Mouse (Mus musculus) hindbrain, embryonic 11.5 days (tissue): Measurements from ENCODE around the gene Fam193a. TPM values are rescaled to one million over a fixed set of nuclear protein-coding genes. Genes with fewer than 3 reads are reported as not detected.

ENCODE experiments used
- ATAC-seq: fragments of 200-750 bp; cut with Nextera tagmentation; 2 replicates; pipeline ENCODE4 v1.8.0; 2017; ENCODE audit warnings: mild to moderate bottlenecking, moderate TSS enrichment, moderate library complexity; ENCODE audit not compliant: low FRiP score
- DNase-seq: peaks from one replicate; pipeline ENCODE4 v3.0.0-alpha.2; 2015; ENCODE audit warnings: low spot score
- H3K27ac ChIP-seq: fragments of 300-500 bp; sonication (generic); 2 replicates; pipeline ENCODE4 v1.5.1; 2014; ENCODE audit warnings: mild to moderate bottlenecking, low read depth, low read length
- H3K27me3 ChIP-seq: fragments of 300-500 bp; sonication (generic); 2 replicates; pipeline ENCODE4 v1.6.1; 2014; ENCODE audit warnings: mild to moderate bottlenecking, low read length, moderate library complexity, mixed read lengths; ENCODE audit not compliant: control insufficient read depth, insufficient read depth
- H3K36me3 ChIP-seq: fragments of 300-500 bp; sonication (generic); 2 replicates; pipeline ENCODE4 v1.6.1; 2014; ENCODE audit warnings: mild to moderate bottlenecking, low read length, moderate library complexity, mixed read lengths; ENCODE audit not compliant: control insufficient read depth, insufficient read depth
- H3K4me1 ChIP-seq: fragments of 300-500 bp; sonication (generic); replicated peaks from 2 replicates; pipeline ENCODE4 v1.6.1; 2014; ENCODE audit warnings: low read length, mixed read lengths; ENCODE audit not compliant: control insufficient read depth, insufficient read depth
- H3K4me2 ChIP-seq: fragments of 300-500 bp; sonication (generic); replicated peaks from 2 replicates; pipeline ENCODE4 v1.6.1; 2014; ENCODE audit warnings: mild to moderate bottlenecking, low read depth, low read length
- H3K4me3 ChIP-seq: fragments of 300-500 bp; sonication (generic); 2 replicates; pipeline ENCODE4 v1.5.1; 2014; ENCODE audit warnings: low read depth, low read length
- H3K9ac ChIP-seq: fragments of 300-500 bp; sonication (generic); 2 replicates; pipeline ENCODE4 v1.6.1; 2014; ENCODE audit warnings: low read depth, low read length
- H3K9me3 ChIP-seq: fragments of 300-500 bp; sonication (generic); 2 replicates; pipeline ENCODE4 v1.6.1; 2016; ENCODE audit warnings: low read length; ENCODE audit not compliant: control insufficient read depth
- WGBS: fragments of 180-500 bp; shearing (Covaris S2); extraction: QIAGEN DNeasy Blood & Tissue Kit; methylation state at CpG from one replicate; pipeline ENCODE4 v1.1.7; 2014; 5-methylcytosine and 5-hydroxymethylcytosine counted together
- polyA plus RNA-seq: library from polyadenylated mRNA; unstranded; fragments of >200 nt; fragmentation: Nextera tagmentation; extraction: Ambion mirVana; gene quantifications from 2 replicates; pipeline ENCODE4 v1.2.1, GENCODE M21; 2014

The Fam193a gene
- polyA plus RNA-seq, 1 experiment from 2014 or later: 21.5 TPM

- Histone ChIP-seq H3K4me2 (no peak overlapping the region), H3K4me1 (no peaks in the 10 kb centered on the region), H3K36me3 (no peaks in the 10 kb centered on the region), H3K9ac (no peak overlapping the region), H3K4me3 (no peak overlapping the region), H3K27me3 (no peaks in the 10 kb centered on the region; the same call in 1 of the 2 replicates), H3K27ac (no peak overlapping the region), H3K9me3 (no peaks in the 10 kb centered on the region)
- DNase-seq (no peak), ATAC-seq (no peak)
Measured at GRCm38 (mm10) chr5:34524511-34524910, 154.8 kb downstream of the Fam193a start.

- no peaks in the 10 kb centered on the region for H3K9me3 ChIP-seq
- H3K27me3 ChIP-seq: no peaks in the 10 kb centered on the region; the same call in 1 of the 2 replicates
- no peaks in the 10 kb centered on the region for H3K36me3 ChIP-seq
- peak within 1 kb of the TSS; percentile 42 for H3K4me3 ChIP-seq
- H3K4me1 ChIP-seq: no peaks in the 10 kb centered on the region
- H3K4me2 ChIP-seq: peak within 1 kb of the TSS; percentile 66
- peak within 1 kb of the TSS; percentile 40; the same call in 1 of the 2 replicates for H3K9ac ChIP-seq
- 3% methylated on average over 38 of the region's 38 CpGs for WGBS
- ATAC-seq (peak; percentile 92), DNase-seq (peak; percentile 89)
- no peak within 1 kb of the TSS for H3K27ac ChIP-seq
Measured at GRCm38 (mm10) chr5:34525663-34526476, 156.1 kb downstream of the Fam193a start, which contains the start of gene Sh3bp2. Gene Sh3bp2, plus strand, starts transcription at chr5:34525838.

- no peak for DNase-seq
- no peak overlapping the region for H3K4me2 ChIP-seq
Measured at GRCm38 (mm10) chr5:34526477-34526775, 156.7 kb downstream of the Fam193a start.

GRCm38 (mm10) chr5:34527352-34527751 lies 157.6 kb downstream of the Fam193a start:
- no peak overlapping the region for H3K4me2 ChIP-seq
- no peak overlapping the region for H3K4me3 ChIP-seq
- 87% methylated on average over 2 of the region's 2 CpGs for WGBS
- no peaks in the 10 kb centered on the region; the same call in 1 of the 2 replicates for H3K27me3 ChIP-seq
- H3K27ac ChIP-seq: no peak overlapping the region
- H3K9ac ChIP-seq: no peak overlapping the region
- DNase-seq: no peak
- no peaks in the 10 kb centered on the region for H3K9me3 ChIP-seq
- H3K36me3 ChIP-seq: no peaks in the 10 kb centered on the region
- ATAC-seq: no peak
- H3K4me1 ChIP-seq: no peaks in the 10 kb centered on the region

More at GRCm38 (mm10) chr5:34526477-34526775, 156.7 kb downstream of the Fam193a start:
- H3K4me1 ChIP-seq: no peaks in the 10 kb centered on the region
- ATAC-seq: no peak; the same call in 1 of the 2 replicates
- H3K4me3 ChIP-seq: no peak overlapping the region
- H3K9me3 ChIP-seq: no peaks in the 10 kb centered on the region
- no peaks in the 10 kb centered on the region for H3K36me3 ChIP-seq
- H3K27ac ChIP-seq: no peak overlapping the region
- no peak overlapping the region for H3K9ac ChIP-seq
- no peaks in the 10 kb centered on the region; the same call in 1 of the 2 replicates for H3K27me3 ChIP-seq
- 32% methylated on average over 5 of the region's 5 CpGs for WGBS

- Histone ChIP-seq H3K4me2 (no peak overlapping the region), H3K4me1 (no peaks in the 10 kb centered on the region), H3K27me3 (no peaks in the 10 kb centered on the region; the same call in 1 of the 2 replicates), H3K4me3 (no peak overlapping the region), H3K36me3 (no peaks in the 10 kb centered on the region), H3K27ac (no peak overlapping the region), H3K9me3 (no peaks in the 10 kb centered on the region), H3K9ac (no peak overlapping the region)
- WGBS: 78% methylated on average over 5 of the region's 5 CpGs
- ATAC-seq (no peak), DNase-seq (no peak)
Measured at GRCm38 (mm10) chr5:34528724-34529123, 159.0 kb downstream of the Fam193a start.

GRCm38 (mm10) chr5:34530116-34530515 lies 160.4 kb downstream of the Fam193a start:
- Histone ChIP-seq H3K4me2 (no peak overlapping the region), H3K27me3 (no peaks in the 10 kb centered on the region; the same call in 1 of the 2 replicates), H3K9me3 (no peaks in the 10 kb centered on the region), H3K4me3 (no peak overlapping the region), H3K36me3 (no peaks in the 10 kb centered on the region), H3K9ac (no peak overlapping the region), H3K4me1 (no peaks in the 10 kb centered on the region), H3K27ac (no peak overlapping the region)
- WGBS: 81% methylated on average over 5 of the region's 5 CpGs
- ATAC-seq (no peak), DNase-seq (no peak)

- DNase-seq: no peak
- no peaks in the 10 kb centered on the region for H3K4me1 ChIP-seq
- no peak overlapping the region for H3K4me2 ChIP-seq
- H3K27me3 ChIP-seq: no peaks in the 10 kb centered on the region; the same call in 1 of the 2 replicates
- WGBS: 62% methylated on average over 4 of the region's 4 CpGs
- H3K27ac ChIP-seq: no peak overlapping the region
- no peaks in the 10 kb centered on the region for H3K9me3 ChIP-seq
- H3K4me3 ChIP-seq: no peak overlapping the region
- no peak overlapping the region for H3K9ac ChIP-seq
- ATAC-seq: no peak
- H3K36me3 ChIP-seq: no peaks in the 10 kb centered on the region
Measured at GRCm38 (mm10) chr5:34530687-34531086, 161.0 kb downstream of the Fam193a start.

GRCm38 (mm10) chr5:34533066-34533465 lies 163.3 kb downstream of the Fam193a start:
- H3K27ac ChIP-seq: no peak overlapping the region
- DNase-seq: no peak
- no peak overlapping the region for H3K9ac ChIP-seq
- WGBS: 74% methylated on average over 5 of the region's 5 CpGs
- no peaks in the 10 kb centered on the region for H3K4me1 ChIP-seq
- H3K36me3 ChIP-seq: no peaks in the 10 kb centered on the region
- no peaks in the 10 kb centered on the region for H3K9me3 ChIP-seq
- H3K27me3 ChIP-seq: no peaks in the 10 kb centered on the region
- no peak overlapping the region for H3K4me2 ChIP-seq
- no peak for ATAC-seq
- H3K4me3 ChIP-seq: no peak overlapping the region

- 68% methylated on average over 3 of the region's 3 CpGs for WGBS
- no peak overlapping the region for H3K27ac ChIP-seq
- no peaks in the 10 kb centered on the region for H3K36me3 ChIP-seq
- H3K4me2 ChIP-seq: no peak overlapping the region
- H3K9ac ChIP-seq: no peak overlapping the region
- no peaks in the 10 kb centered on the region for H3K27me3 ChIP-seq
- H3K4me1 ChIP-seq: no peaks in the 10 kb centered on the region
- no peak for DNase-seq
- H3K4me3 ChIP-seq: no peak overlapping the region
- ATAC-seq: no peak
- no peaks in the 10 kb centered on the region for H3K9me3 ChIP-seq
Measured at GRCm38 (mm10) chr5:34533820-34534219, 164.1 kb downstream of the Fam193a start.
